Mouse (Mus musculus) MEL (cell line): ENCODE results near the gene Ptpdc1. TPM values are rescaled to one million over a fixed set of nuclear protein-coding genes. Genes with fewer than 3 reads are reported as not detected.

Source experiments
- DNase-seq: peaks from one replicate; pipeline ENCODE4 v3.0.0; 2011; ENCODE audit warnings: low read depth, low spot score
- H3K27ac ChIP-seq: 2 replicates; pipeline ENCODE4 v1.5.1; 2012; ENCODE audit warnings: low read depth, mild to moderate bottlenecking, control low read depth, low read length, moderate library complexity; ENCODE audit not compliant: control insufficient read depth
- H3K27me3 ChIP-seq, 2 experiments: fragments of 150-350 bp in 1 of 2; sonication (generic) in 1 of 2; 2 replicates each; pipeline ENCODE4 v1.6.1; 2012; ENCODE audit warnings: low read length in 2 of 2, mild to moderate bottlenecking in 2 of 2, improper control_type of control experiment in 1 of 2, moderate library complexity in 1 of 2; ENCODE audit not compliant: insufficient read depth in 2 of 2, control insufficient read depth in 1 of 2
- H3K36me3 ChIP-seq, 2 experiments: 2 replicates each; pipeline ENCODE4 v1.6.1; 2012 to 2014; ENCODE audit warnings: low read length in 2 of 2, improper control_type of control experiment in 1 of 2, inconsistent platforms in 1 of 2, mild to moderate bottlenecking in 1 of 2; ENCODE audit not compliant: insufficient read depth in 2 of 2, control insufficient read depth in 1 of 2
- H3K4me1 ChIP-seq, 2 experiments: fragments of 150-350 bp in 1 of 2; sonication (generic) in 1 of 2; 2 replicates each; pipeline ENCODE4 v1.6.1; 2012; ENCODE audit warnings: low read length in 2 of 2, improper control_type of control experiment in 1 of 2, mild to moderate bottlenecking in 1 of 2; ENCODE audit not compliant: insufficient read depth in 2 of 2, control insufficient read depth in 1 of 2
- H3K4me3 ChIP-seq, 2 experiments: fragments of 150-350 bp in 1 of 2; sonication (generic) in 1 of 2; 2 replicates each; pipeline ENCODE4 v1.5.1; 2012; ENCODE audit warnings: low read depth in 2 of 2, low read length in 2 of 2, mild to moderate bottlenecking in 2 of 2, moderate library complexity in 2 of 2, control low read depth in 1 of 2, improper control_type of control experiment in 1 of 2; ENCODE audit not compliant: control insufficient read depth in 1 of 2, insufficient read depth in 1 of 2
- H3K79me2 ChIP-seq: 2 replicates; pipeline ENCODE4 v1.6.1; 2012; ENCODE audit warnings: mild to moderate bottlenecking, low read length, moderate library complexity; ENCODE audit not compliant: control insufficient read depth, poor library complexity, insufficient read depth
- H3K9ac ChIP-seq: 2 replicates; pipeline ENCODE4 v1.6.1; 2012; ENCODE audit warnings: low read depth, mild to moderate bottlenecking, control low read depth, low read length, moderate library complexity; ENCODE audit not compliant: control insufficient read depth, poor library complexity, severe bottlenecking
- H3K9me3 ChIP-seq: fragments of 150-350 bp; sonication (generic); replicated peaks from 2 replicates; pipeline ENCODE4 v1.6.1; 2012; ENCODE audit warnings: mild to moderate bottlenecking, low read length, improper control_type of control experiment, moderate library complexity; ENCODE audit not compliant: insufficient read depth
- BHLHE40 ChIP-seq: IDR thresholded peaks from 2 replicates; pipeline ENCODE4 v1.6.1; 2012; ENCODE audit warnings: low read depth, mild to moderate bottlenecking, inconsistent platforms, low read length, improper control_type of control experiment, borderline replicate concordance
- CHD2 ChIP-seq: IDR thresholded peaks from 2 replicates; pipeline ENCODE4 v1.6.1; 2011; ENCODE audit warnings: low read length, improper control_type of control experiment
- CTCF ChIP-seq, 3 experiments: IDR thresholded peaks in 2 of 3; conservative IDR thresholded peaks in 1 of 3; 2 replicates each; pipeline ENCODE4 v1.5.1; 2011 to 2012; ENCODE audit warnings: low read length in 3 of 3, low read depth in 2 of 3, mild to moderate bottlenecking in 2 of 3, improper control_type of control experiment in 1 of 3, inconsistent platforms in 1 of 3, mixed read lengths in 1 of 3, moderate library complexity in 1 of 3; ENCODE audit not compliant: control insufficient read depth in 1 of 3, insufficient read depth in 1 of 3, poor library complexity in 1 of 3, severe bottlenecking in 1 of 3
- EP300 ChIP-seq, 2 experiments: IDR thresholded peaks; 2 replicates each; pipeline ENCODE4 v1.6.1; 2011; ENCODE audit warnings: improper control_type of control experiment in 2 of 2, low read length in 2 of 2, low read depth in 1 of 2, mild to moderate bottlenecking in 1 of 2
- ETS1 ChIP-seq: IDR thresholded peaks from 2 replicates; pipeline ENCODE4 v1.6.1; 2012; ENCODE audit warnings: low read depth, mild to moderate bottlenecking, inconsistent platforms, low read length, improper control_type of control experiment, moderate library complexity
- JUND ChIP-seq: IDR thresholded peaks from 2 replicates; pipeline ENCODE4 v1.6.1; 2011; ENCODE audit warnings: low read depth, mild to moderate bottlenecking, improper control_type of control experiment, low read length
- MAX ChIP-seq: IDR thresholded peaks from 2 replicates; pipeline ENCODE4 v1.6.1; 2011; ENCODE audit warnings: low read length, improper control_type of control experiment
- MYC ChIP-seq: IDR thresholded peaks from 2 replicates; pipeline ENCODE4 v1.6.1; 2011; ENCODE audit warnings: low read depth, mild to moderate bottlenecking, low read length, improper control_type of control experiment, moderate library complexity
- RAD21 ChIP-seq: IDR thresholded peaks from 2 replicates; pipeline ENCODE4 v1.6.1; 2011; ENCODE audit warnings: mild to moderate bottlenecking, low read depth, low read length, improper control_type of control experiment
- RCOR1 ChIP-seq: IDR thresholded peaks from 2 replicates; pipeline ENCODE4 v1.6.1; 2012; ENCODE audit warnings: low read depth, mild to moderate bottlenecking, inconsistent platforms, low read length, improper control_type of control experiment
- SMC3 ChIP-seq: IDR thresholded peaks from 2 replicates; pipeline ENCODE4 v1.6.1; 2011; ENCODE audit warnings: low read depth, low read length, improper control_type of control experiment
- TAL1 ChIP-seq: IDR thresholded peaks from 2 replicates; pipeline ENCODE4 v1.6.1; 2012; ENCODE audit warnings: mild to moderate bottlenecking, inconsistent platforms, low read length, moderate library complexity, mixed read lengths
- USF1 ChIP-seq: IDR thresholded peaks from 2 replicates; pipeline ENCODE4 v1.6.1; 2014; ENCODE audit warnings: low read depth, mild to moderate bottlenecking, inconsistent platforms, low read length, improper control_type of control experiment, moderate library complexity
- USF2 ChIP-seq, 2 experiments: IDR thresholded peaks; 2 replicates each; pipeline ENCODE4 v1.6.1; 2011 to 2012; ENCODE audit warnings: improper control_type of control experiment in 2 of 2, low read length in 2 of 2, borderline replicate concordance in 1 of 2, inconsistent platforms in 1 of 2, low read depth in 1 of 2, mild to moderate bottlenecking in 1 of 2; ENCODE audit not compliant: insufficient read depth in 1 of 2
- ZC3H11A ChIP-seq: IDR thresholded peaks from 2 replicates; pipeline ENCODE4 v1.6.1; 2012; ENCODE audit warnings: low read depth, mild to moderate bottlenecking, inconsistent platforms, low read length, improper control_type of control experiment
- ZKSCAN1 ChIP-seq: IDR thresholded peaks from 2 replicates; pipeline ENCODE4 v1.6.1; 2012; ENCODE audit warnings: low read depth, mild to moderate bottlenecking, inconsistent platforms, low read length, improper control_type of control experiment, moderate library complexity
- ZMIZ1 ChIP-seq: IDR thresholded peaks from 2 replicates; pipeline ENCODE4 v1.6.1; 2012; ENCODE audit warnings: low read depth, mild to moderate bottlenecking, inconsistent platforms, low read length, improper control_type of control experiment, moderate library complexity
- ZNF384 ChIP-seq: IDR thresholded peaks from 2 replicates; pipeline ENCODE4 v1.6.1; 2012; ENCODE audit warnings: low read depth, mild to moderate bottlenecking, inconsistent platforms, low read length, improper control_type of control experiment
- polyA plus RNA-seq, 2 experiments: library from polyadenylated mRNA; stranded (reverse) in 1 of 2; unstranded in 1 of 2; fragments of >175 nt in 1 of 2; fragments of >200 nt in 1 of 2; gene quantifications; 2 replicates each; pipeline versions ENCODE4 v1.2.1 to v1.2.4; 2012; ENCODE audit warnings: low replicate concordance in 2 of 2, low read depth in 1 of 2; ENCODE audit not compliant: insufficient read length in 2 of 2, insufficient read depth in 1 of 2, missing spikeins in 1 of 2
- total RNA-seq: library from RNA; depleted of rRNA; stranded (reverse); fragments of 300-350 nt; gene quantifications from 2 replicates; pipeline ENCODE4 v1.2.3, GENCODE M21; 2012

Ptpdc1 gene
- total and polyA plus RNA-seq, 3 experiments = 3.3 to 7.6 TPM; not detected in 1

DNA sequence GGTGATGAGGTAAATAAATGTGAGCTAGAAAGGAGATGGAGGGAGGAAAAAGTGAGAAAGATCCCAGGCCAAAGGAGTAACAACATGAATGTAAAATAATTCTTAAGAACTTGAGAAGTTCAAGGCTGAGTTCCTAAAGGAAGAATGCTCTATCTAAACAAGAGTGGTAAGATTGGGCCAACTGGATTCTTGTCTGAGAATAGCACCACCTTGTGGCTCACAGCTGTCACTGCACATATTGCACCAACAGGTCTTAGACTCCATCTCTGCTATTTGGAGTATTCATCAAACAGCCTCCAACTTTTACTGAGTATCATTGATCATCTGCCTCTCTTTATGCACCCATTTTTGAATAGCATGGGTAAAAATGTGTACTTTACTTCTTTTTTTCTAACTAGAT lies 14.1 kb upstream of the Ptpdc1 start:
- DNase-seq = peak; percentile 78
- TF ChIP-seq CTCF (IDR thresholded peaks at IDR 0.05 in 2 of 3, conservative IDR thresholded peaks at IDR 0.05 in 1 of 3; ENCODE audit: control insufficient read depth in 1 of 3, insufficient read depth in 1 of 3, low read depth in 2 of 3, low read length in 3 of 3, poor library complexity in 1 of 3, severe bottlenecking in 1 of 3) (peak; percentile 82 to 97 (median 96)), JUND (0 out of 2 replicates have a peak, but pooled peaks have one; percentile 37), MYC (no peak), RAD21 (peak; percentile 85), SMC3 (peak; percentile 100), ZC3H11A (peak; percentile 92)
- Histone ChIP-seq H3K27me3 (peaks cover 0 to 3% of the 10 kb centered on the region in 2 experiments; a peak in 3 of 4 replicates), H3K4me3 (no peak overlapping the region), H3K9me3 (no peaks in the 10 kb centered on the region), H3K79me2 (no peaks in the 10 kb centered on the region), H3K36me3 (no peaks in the 10 kb centered on the region), H3K27ac (no peak overlapping the region), H3K4me1 (no peaks in the 10 kb centered on the region), H3K9ac (no peak overlapping the region)

DNA sequence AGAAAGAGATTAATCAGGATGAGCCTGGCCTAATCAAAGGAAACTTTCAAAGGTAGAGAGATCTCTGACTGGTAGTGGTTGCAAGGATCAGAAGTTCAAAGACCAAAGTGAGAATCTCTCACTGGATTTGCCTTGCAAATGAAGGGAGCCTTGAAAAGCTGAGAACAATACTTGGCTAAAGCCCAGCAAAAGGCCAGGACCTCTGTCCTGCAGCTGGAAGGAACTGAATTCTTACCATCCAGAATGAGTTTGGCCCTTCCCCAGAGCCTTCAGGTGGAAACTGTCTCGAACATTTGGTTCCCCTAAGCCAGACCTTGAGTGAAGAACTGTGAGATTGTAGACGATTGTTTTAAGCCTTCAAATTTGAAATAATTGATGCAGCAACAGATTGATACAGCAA lies 12.2 kb upstream of the Ptpdc1 start:
- H3K79me2 ChIP-seq = no peaks in the 10 kb centered on the region
- TF ChIP-seq MAX = no peak
- no peak for TF ChIP-seq RAD21
- TF ChIP-seq MYC = no peak
- TF ChIP-seq CHD2 = no peak
- no peak for TF ChIP-seq ETS1
- no peak for TF ChIP-seq TAL1
- no peak for TF ChIP-seq RCOR1
- TF ChIP-seq JUND = no peak
- TF ChIP-seq ZMIZ1 = no peak
- TF ChIP-seq USF1 = no peak
- no peak for TF ChIP-seq BHLHE40
- TF ChIP-seq ZNF384 = no peak
- no peak for TF ChIP-seq USF2 (IDR thresholded peaks at IDR 0.05; ENCODE audit: borderline replicate concordance in 1 of 2, insufficient read depth in 1 of 2, low read depth in 1 of 2, low read length in 2 of 2)
- no peak for TF ChIP-seq EP300 (IDR thresholded peaks at IDR 0.05; ENCODE audit: low read depth in 1 of 2, low read length in 2 of 2)
- no peak for TF ChIP-seq ZKSCAN1
- no peak for DNase-seq
- H3K9me3 ChIP-seq = no peaks in the 10 kb centered on the region
- H3K27ac ChIP-seq = no peak overlapping the region
- H3K27me3 ChIP-seq = peaks cover 0 to 4% of the 10 kb centered on the region in 2 experiments; a peak in 3 of 4 replicates
- no peak overlapping the region for H3K9ac ChIP-seq
- no peak overlapping the region for H3K4me3 ChIP-seq
- H3K4me1 ChIP-seq = no peaks in the 10 kb centered on the region
- no peaks in the 10 kb centered on the region for H3K36me3 ChIP-seq
